Mouse (Mus musculus) cerebellum, adult 2 months (tissue): Measurements from ENCODE around the gene Grik4.

Source experiments
- CTCF ChIP-seq: fragments of 200-500 bp; IDR thresholded peaks from 2 replicates; pipeline ENCODE4 v1.5.1; 2011; ENCODE audit warnings: low read depth, mild to moderate bottlenecking, control low read depth, low read length, moderate library complexity, borderline replicate concordance; ENCODE audit not compliant: insufficient read depth
- POLR2A ChIP-seq: fragments of 200-500 bp; IDR thresholded peaks from 2 replicates; pipeline ENCODE4 v1.6.1; 2011; ENCODE audit warnings: low read length, control low read depth, borderline replicate concordance; ENCODE audit not compliant: insufficient read depth

DNA sequence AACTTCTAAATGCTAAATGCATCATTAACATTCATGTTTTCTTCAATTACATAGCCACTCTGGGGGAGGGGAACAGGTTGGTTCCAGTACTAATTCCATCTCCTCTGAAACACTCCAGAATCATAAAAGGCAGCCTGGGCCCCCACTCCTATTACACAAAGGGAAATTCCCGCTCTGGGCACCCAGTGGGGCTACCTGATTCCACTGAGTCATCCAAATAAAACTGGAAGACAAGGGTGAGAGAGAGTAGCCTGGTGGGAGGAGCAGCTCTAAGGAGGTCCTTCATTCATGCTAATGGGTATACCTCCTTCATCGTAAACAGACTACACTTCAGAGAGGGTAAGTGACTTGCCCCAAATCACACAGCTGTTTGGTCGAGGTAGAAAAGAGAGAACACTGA lies 85.7 kb downstream of the Grik4 start:
- TF ChIP-seq CTCF (no peak), POLR2A (no peak)
